Mouse (Mus musculus): Measurements from ENCODE around the gene Gdpd5.

DNA sequence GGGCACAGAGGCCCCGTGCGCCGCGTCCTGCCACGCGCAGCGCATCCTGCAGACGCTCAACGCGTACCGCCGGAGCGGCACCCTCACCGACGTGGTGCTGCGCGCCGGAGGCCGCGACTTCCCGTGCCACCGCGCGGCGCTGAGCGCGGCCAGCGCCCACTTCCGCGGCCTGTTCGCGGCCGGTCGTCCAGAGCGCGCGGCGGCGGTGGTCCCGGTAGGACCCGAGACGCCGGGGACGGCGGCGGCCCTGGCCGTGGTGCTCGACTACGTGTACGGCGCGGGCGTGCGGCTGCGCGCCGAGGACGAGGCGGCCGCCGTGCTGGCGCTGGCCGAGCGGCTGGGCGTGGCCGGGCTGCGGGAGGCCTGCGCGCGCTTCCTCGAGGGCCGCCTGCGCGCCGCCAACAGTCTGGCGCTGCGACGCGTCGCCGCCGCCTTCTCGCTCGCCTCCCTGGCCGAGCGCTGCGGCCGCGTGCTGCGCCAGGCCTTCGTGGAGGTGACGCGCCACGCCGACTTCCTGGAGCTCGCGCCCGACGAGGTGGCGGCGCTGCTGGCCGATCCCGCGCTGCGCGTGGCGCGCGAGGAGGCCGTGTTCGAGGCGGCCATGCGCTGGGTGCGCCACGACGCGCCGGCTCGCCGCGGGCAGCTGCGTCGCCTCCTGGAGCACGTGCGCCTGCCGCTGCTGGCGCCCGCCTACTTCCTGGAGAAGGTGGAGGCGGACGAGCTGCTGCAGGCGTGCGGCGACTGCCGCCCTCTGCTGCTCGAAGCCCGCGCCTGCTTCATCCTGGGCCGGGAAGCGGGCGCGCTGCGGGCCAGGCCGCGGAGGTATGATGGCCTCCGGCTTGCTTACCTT, 87.3 kb downstream of the Gdpd5 start:
- TF ChIP-seq CTCF (IDR thresholded peaks at IDR 0.05; ENCODE audit: low read depth, low read length) = no peak
- TF ChIP-seq GATA2 (IDR thresholded peaks at IDR 0.05; ENCODE audit: borderline replicate concordance, low read depth, low read length) = no peak
